7 mouse cellular contexts compared by ENCODE assay signal in genomic region chr2:69205791-69206351, GRCm38 (mm10). TPM values are rescaled to one million over a fixed set of nuclear protein-coding genes. Genes with fewer than 3 reads are reported as not detected.
DNase-seq lines count a peak whose midpoint lies in the region; ATAC-seq lines count a peak whose summit lies in the region.

Gene Spc25, minus strand, starts transcription at chr2:69206194.

- H3K9ac ChIP-seq in intestine, embryonic 16.5 days (ENCODE audit: low read depth, low read length): peak within 1 kb of the TSS; percentile 88
- peak within 1 kb of the TSS; percentile 82 for H3K9ac ChIP-seq in midbrain, embryonic 11.5 days (ENCODE audit: low read length)

- H3K36me3 ChIP-seq in intestine, embryonic 16.5 days (ENCODE audit: control insufficient read depth, insufficient read depth, low read length): 0 out of 2 replicates have a peak, but pooled peaks cover 8% of the 10 kb centered on the region
- peaks cover 9% of the 10 kb centered on the region; the same call in 1 of the 2 replicates for H3K36me3 ChIP-seq in midbrain, embryonic 11.5 days (ENCODE audit: control insufficient read depth, insufficient read depth, low read length)

- peak; percentile 91 for DNase-seq in adrenal gland, adult 8-10 months
- peak; percentile 90 for DNase-seq in embryo, embryonic 9.5 days (ENCODE audit: extremely low spot score)
- peak; percentile 64 to 87 for DNase-seq in gastrocnemius, postnatal 4 days (ENCODE audit: low spot score in 2 of 2)
- peak; percentile 85 to 87 for DNase-seq in left cerebral cortex, postnatal 36 days (ENCODE audit: low spot score in 2 of 2)
- peak; percentile 97 for DNase-seq in midbrain, embryonic 11.5 days (ENCODE audit: low spot score, missing footprints)
- peak; percentile 92 for DNase-seq in skeletal muscle tissue, adult 2 months (ENCODE audit: low read depth, low spot score)

- peak within 1 kb of the TSS; percentile 84 for H3K27ac ChIP-seq in intestine, embryonic 16.5 days (ENCODE audit: low read length)
- H3K27ac ChIP-seq in midbrain, embryonic 11.5 days (ENCODE audit: low read depth, low read length): 0 out of 2 replicates have a peak within 1 kb of the TSS, but pooled peaks have one; percentile 1

- H3K4me2 ChIP-seq in intestine, embryonic 16.5 days (ENCODE audit: low read depth, low read length): peak within 1 kb of the TSS; percentile 66
- peak within 1 kb of the TSS; percentile 57 for H3K4me2 ChIP-seq in midbrain, embryonic 11.5 days

- ATAC-seq in intestine, embryonic 16.5 days: peak; percentile 99
- ATAC-seq in midbrain, embryonic 11.5 days (ENCODE audit: low FRiP score): peak; percentile 100

- no peaks in the 10 kb centered on the region for H3K9me3 ChIP-seq in intestine, embryonic 16.5 days (ENCODE audit: control insufficient read depth, low read length)
- H3K9me3 ChIP-seq in midbrain, embryonic 11.5 days (ENCODE audit: control insufficient read depth, low read length): no peaks in the 10 kb centered on the region

- no peaks in the 10 kb centered on the region for H3K27me3 ChIP-seq in intestine, embryonic 16.5 days (replicated peaks; ENCODE audit: control insufficient read depth, insufficient read depth, low read length)
- no peaks in the 10 kb centered on the region for H3K27me3 ChIP-seq in midbrain, embryonic 11.5 days (ENCODE audit: control insufficient read depth, insufficient read depth, low read length)

- peaks cover 10% of the 10 kb centered on the region for H3K4me1 ChIP-seq in intestine, embryonic 16.5 days (ENCODE audit: control insufficient read depth, insufficient read depth, low read length)
- peaks cover 3% of the 10 kb centered on the region; the same call in 1 of the 2 replicates for H3K4me1 ChIP-seq in midbrain, embryonic 11.5 days (ENCODE audit: control insufficient read depth, insufficient read depth, low read length)

- intact Hi-C loops in left cerebral cortex, postnatal 36 days (cut with DNase I): no loop called here

- peak within 1 kb of the TSS; percentile 98 for H3K4me3 ChIP-seq in intestine, embryonic 16.5 days (ENCODE audit: low read length)
- peak within 1 kb of the TSS; percentile 57 for H3K4me3 ChIP-seq in midbrain, embryonic 11.5 days (ENCODE audit: low read depth, low read length)

- WGBS in intestine, embryonic 16.5 days: under 1% methylated on average over 44 of the region's 46 CpGs
- WGBS in midbrain, embryonic 11.5 days: under 1% methylated on average over 36 of the region's 46 CpGs

RNA-seq across cellular contexts. Expression of gene Spc25, which starts in this region (rescaled TPM):
- total RNA-seq in adrenal gland, adult 8-10 months (2022): 1 to 10 TPM; 1.0 to 2.2 (median 1.5) TPM
- 10 to 100 TPM; 15.3 to 16.9 TPM for total RNA-seq in gastrocnemius, postnatal 4 days (2021)
- polyA plus RNA-seq in intestine, embryonic 16.5 days (2015; fragmentation: Nextera tagmentation; extraction: Ambion mirVana): 113 and 123 TPM in 2 replicates
- total RNA-seq in left cerebral cortex, postnatal 36 days (2021): 1 to 10 TPM in 1 of 2 experiments, under 1 TPM in 1; 0.86 to 1.4 TPM
- 276 and 289 TPM in 2 replicates for polyA plus RNA-seq in midbrain, embryonic 11.5 days (2014; fragmentation: Nextera tagmentation; extraction: Ambion mirVana)

Comparison
In these comparisons a context has a peak if more than half of its experiments do, and no peak if none do; other contexts are left out.
1. Peak in every context shown above with its lines: DNase-seq, ATAC-seq, H3K4me3 ChIP-seq and H3K27ac ChIP-seq.
2. RNA of gene Spc25 (total RNA-seq): 15.3 to 16.9 TPM in gastrocnemius, postnatal 4 days; 1.0 to 2.2 TPM in adrenal gland, adult 8-10 months and 0.86 to 1.4 TPM in left cerebral cortex, postnatal 36 days; every median in the first group is over 4 times any median in the second.